Mouse (Mus musculus) hindbrain, embryonic 13.5 days (tissue): ENCODE data around the gene Fam198b. TPM values are rescaled to one million over a fixed set of nuclear protein-coding genes. Genes with fewer than 3 reads are reported as not detected.

Experiments used
- ATAC-seq: fragments of 200-750 bp; cut with Nextera tagmentation; 2 replicates; pipeline ENCODE4 v1.8.0; 2017; ENCODE audit warnings: moderate TSS enrichment; ENCODE audit not compliant: low FRiP score
- H3K27ac ChIP-seq: fragments of 300-500 bp; sonication (generic); 2 replicates; pipeline ENCODE4 v1.5.1; 2015; ENCODE audit warnings: inconsistent platforms, mild to moderate bottlenecking, moderate library complexity
- H3K27me3 ChIP-seq: fragments of 300-500 bp; sonication (generic); 2 replicates; pipeline ENCODE4 v1.6.1; 2015; ENCODE audit warnings: mild to moderate bottlenecking, inconsistent platforms
- H3K36me3 ChIP-seq: fragments of 300-500 bp; sonication (generic); 2 replicates; pipeline ENCODE4 v1.6.1; 2015; ENCODE audit warnings: mild to moderate bottlenecking, inconsistent platforms
- H3K4me1 ChIP-seq: fragments of 300-500 bp; sonication (generic); replicated peaks from 2 replicates; pipeline ENCODE4 v1.6.1; 2015; ENCODE audit warnings: inconsistent platforms
- H3K4me2 ChIP-seq: fragments of 300-500 bp; sonication (generic); 2 replicates; pipeline ENCODE4 v1.6.1; 2015; ENCODE audit warnings: inconsistent platforms, mild to moderate bottlenecking, moderate library complexity
- H3K4me3 ChIP-seq: fragments of 300-500 bp; sonication (generic); 2 replicates; pipeline ENCODE4 v1.5.1; 2015; ENCODE audit warnings: mild to moderate bottlenecking, inconsistent platforms
- H3K9ac ChIP-seq: fragments of 300-500 bp; sonication (generic); 2 replicates; pipeline ENCODE4 v1.6.1; 2015; ENCODE audit warnings: mild to moderate bottlenecking, inconsistent platforms
- H3K9me3 ChIP-seq: fragments of 300-500 bp; sonication (generic); 2 replicates; pipeline ENCODE4 v1.6.1; 2016; ENCODE audit warnings: inconsistent platforms
- WGBS: fragments of 180-500 bp; shearing (Covaris S2); methylation state at CpG from one replicate; pipeline ENCODE4 v1.1.7; 2015; 5-methylcytosine and 5-hydroxymethylcytosine counted together
- polyA plus RNA-seq: library from polyadenylated mRNA; unstranded; fragments of >200 nt; fragmentation: Nextera tagmentation; extraction: Ambion mirVana; gene quantifications from 2 replicates; pipeline ENCODE4 v1.2.1, GENCODE M21; 2015

The Fam198b gene
- polyA plus RNA-seq, 1 experiment from 2014 or later, result 3.9 TPM

- H3K36me3 ChIP-seq, result no peaks in the 10 kb centered on the region
- no peak overlapping the region for H3K27ac ChIP-seq
- no peak for ATAC-seq
- H3K4me1 ChIP-seq, result no peaks in the 10 kb centered on the region
- H3K9me3 ChIP-seq, result no peaks in the 10 kb centered on the region
- H3K4me3 ChIP-seq, result no peak overlapping the region
- 64% methylated on average over 3 of the region's 3 CpGs for WGBS
- no peak overlapping the region for H3K4me2 ChIP-seq
- no peak overlapping the region for H3K9ac ChIP-seq
- no peaks in the 10 kb centered on the region for H3K27me3 ChIP-seq
Observed at GRCm38 (mm10) chr3:79858221-79858620, 26.1 kb upstream of the Fam198b start.

GRCm38 (mm10) chr3:79864824-79865223 lies 19.5 kb upstream of the Fam198b start:
- Histone ChIP-seq H3K36me3 (no peaks in the 10 kb centered on the region), H3K4me1 (peaks cover 16% of the 10 kb centered on the region), H3K27me3 (no peaks in the 10 kb centered on the region), H3K27ac (no peak overlapping the region), H3K9me3 (no peaks in the 10 kb centered on the region), H3K9ac (no peak overlapping the region), H3K4me2 (no peak overlapping the region), H3K4me3 (no peak overlapping the region)
- 85% methylated on average over 7 of the region's 7 CpGs for WGBS
- ATAC-seq, result no peak

- H3K9me3 ChIP-seq, result no peaks in the 10 kb centered on the region
- no peak overlapping the region for H3K9ac ChIP-seq
- no peak overlapping the region for H3K4me3 ChIP-seq
- no peak overlapping the region for H3K4me2 ChIP-seq
- no peaks in the 10 kb centered on the region for H3K36me3 ChIP-seq
- 66% methylated on average over 3 of the region's 3 CpGs for WGBS
- peak overlapping the region; percentile 88 for H3K27ac ChIP-seq
- peaks cover 16% of the 10 kb centered on the region for H3K4me1 ChIP-seq
- no peak for ATAC-seq
- no peaks in the 10 kb centered on the region for H3K27me3 ChIP-seq
Observed at GRCm38 (mm10) chr3:79866089-79866488, 18.2 kb upstream of the Fam198b start.

GRCm38 (mm10) chr3:79866526-79866925 lies 17.8 kb upstream of the Fam198b start:
- Histone ChIP-seq H3K27ac (peak overlapping the region; percentile 88), H3K4me2 (no peak overlapping the region), H3K27me3 (no peaks in the 10 kb centered on the region), H3K4me1 (peaks cover 16% of the 10 kb centered on the region), H3K4me3 (no peak overlapping the region), H3K9me3 (no peaks in the 10 kb centered on the region), H3K36me3 (no peaks in the 10 kb centered on the region), H3K9ac (no peak overlapping the region)
- WGBS, result 74% methylated on average over 9 of the region's 9 CpGs
- ATAC-seq, result peak; percentile 56

- WGBS, result 21% methylated on average over 1 of the region's 1 CpGs
Observed at GRCm38 (mm10) chr3:79867121-79867709, 17.1 kb upstream of the Fam198b start.

GRCm38 (mm10) chr3:79875471-79875870 lies 8.9 kb upstream of the Fam198b start:
- 92% methylated on average over 5 of the region's 5 CpGs for WGBS
- no peak overlapping the region for H3K9ac ChIP-seq
- ATAC-seq, result no peak

More at GRCm38 (mm10) chr3:79867121-79867709, 17.1 kb upstream of the Fam198b start:
- Histone ChIP-seq H3K9me3 (no peaks in the 10 kb centered on the region), H3K4me1 (peaks cover 16% of the 10 kb centered on the region), H3K4me3 (no peak overlapping the region), H3K9ac (no peak overlapping the region), H3K4me2 (no peak overlapping the region), H3K36me3 (no peaks in the 10 kb centered on the region), H3K27me3 (no peaks in the 10 kb centered on the region), H3K27ac (peak overlapping the region; percentile 88)
- ATAC-seq, result peak; percentile 86

GRCm38 (mm10) chr3:79878350-79878749 lies 6.0 kb upstream of the Fam198b start:
- no peak overlapping the region for H3K4me2 ChIP-seq
- H3K27me3 ChIP-seq, result no peaks in the 10 kb centered on the region
- peaks cover 3% of the 10 kb centered on the region; the same call in 1 of the 2 replicates for H3K4me1 ChIP-seq
- 63% methylated on average over 3 of the region's 3 CpGs for WGBS
- ATAC-seq, result no peak
- no peaks in the 10 kb centered on the region for H3K36me3 ChIP-seq
- H3K4me3 ChIP-seq, result no peak overlapping the region
- no peak overlapping the region for H3K27ac ChIP-seq
- H3K9me3 ChIP-seq, result no peaks in the 10 kb centered on the region
- no peak overlapping the region for H3K9ac ChIP-seq

More at GRCm38 (mm10) chr3:79875471-79875870, 8.9 kb upstream of the Fam198b start:
- H3K27ac ChIP-seq, result no peak overlapping the region
- H3K27me3 ChIP-seq, result no peaks in the 10 kb centered on the region
- H3K4me3 ChIP-seq, result no peak overlapping the region
- no peaks in the 10 kb centered on the region for H3K9me3 ChIP-seq
- H3K4me1 ChIP-seq, result peaks cover 3% of the 10 kb centered on the region; the same call in 1 of the 2 replicates
- H3K36me3 ChIP-seq, result no peaks in the 10 kb centered on the region
- H3K4me2 ChIP-seq, result no peak overlapping the region

- H3K9me3 ChIP-seq, result no peaks in the 10 kb centered on the region
- H3K4me1 ChIP-seq, result peaks cover 3% of the 10 kb centered on the region; the same call in 1 of the 2 replicates
- H3K4me2 ChIP-seq, result no peak overlapping the region
- H3K27ac ChIP-seq, result no peak overlapping the region
- no peak for ATAC-seq
- no peak overlapping the region for H3K4me3 ChIP-seq
- no peaks in the 10 kb centered on the region for H3K36me3 ChIP-seq
- WGBS, result 66% methylated on average over 9 of the region's 9 CpGs
- no peak overlapping the region for H3K9ac ChIP-seq
- no peaks in the 10 kb centered on the region for H3K27me3 ChIP-seq
Observed at GRCm38 (mm10) chr3:79879246-79879645, 5.1 kb upstream of the Fam198b start.

GRCm38 (mm10) chr3:79881645-79882044 lies 2.7 kb upstream of the Fam198b start:
- Histone ChIP-seq H3K27me3 (0 out of 2 replicates have a peak, but pooled peaks cover 2% of the 10 kb centered on the region), H3K4me1 (peaks cover 3% of the 10 kb centered on the region; the same call in 1 of the 2 replicates), H3K9me3 (no peaks in the 10 kb centered on the region), H3K9ac (no peak overlapping the region), H3K4me3 (no peak overlapping the region), H3K4me2 (no peak overlapping the region), H3K27ac (no peak overlapping the region), H3K36me3 (no peaks in the 10 kb centered on the region)
- whole genome bisulfite sequencing, result 72% methylated on average over 2 of the region's 2 CpGs
- ATAC-seq, result no peak

- ATAC-seq, result no peak
- no peak overlapping the region for H3K4me3 ChIP-seq
Observed at GRCm38 (mm10) chr3:79883092-79883491, 1.2 kb upstream of the Fam198b start.

GRCm38 (mm10) chr3:79884761-79885189 lies 442 bp downstream of the Fam198b start:
- 0 out of 2 replicates have a peak, but pooled peaks cover 2% of the 10 kb centered on the region for H3K27me3 ChIP-seq
- no peak overlapping the region for H3K9ac ChIP-seq
- H3K9me3 ChIP-seq, result no peaks in the 10 kb centered on the region
- no peak overlapping the region for H3K27ac ChIP-seq
- H3K4me3 ChIP-seq, result no peak overlapping the region
- ATAC-seq, result no peak
- 0 out of 2 replicates have a peak, but pooled peaks cover 7% of the 10 kb centered on the region for H3K4me1 ChIP-seq
- no peaks in the 10 kb centered on the region for H3K36me3 ChIP-seq
- no peak overlapping the region for H3K4me2 ChIP-seq
- WGBS, result 38% methylated on average over 9 of the region's 9 CpGs

More at GRCm38 (mm10) chr3:79883092-79883491, 1.2 kb upstream of the Fam198b start:
- H3K9me3 ChIP-seq, result no peaks in the 10 kb centered on the region
- no peak overlapping the region for H3K4me2 ChIP-seq
- H3K4me1 ChIP-seq, result peaks cover 10% of the 10 kb centered on the region; the same call in 1 of the 2 replicates
- WGBS, result 47% methylated on average over 7 of the region's 7 CpGs
- H3K27me3 ChIP-seq, result 0 out of 2 replicates have a peak, but pooled peaks cover 2% of the 10 kb centered on the region
- H3K36me3 ChIP-seq, result no peaks in the 10 kb centered on the region
- H3K27ac ChIP-seq, result no peak overlapping the region
- no peak overlapping the region for H3K9ac ChIP-seq

- Histone ChIP-seq H3K36me3 (no peaks in the 10 kb centered on the region), H3K9me3 (no peaks in the 10 kb centered on the region), H3K9ac (no peak overlapping the region), H3K27me3 (0 out of 2 replicates have a peak, but pooled peaks cover 2% of the 10 kb centered on the region), H3K4me3 (peak overlapping the region; percentile 14; the same call in 1 of the 2 replicates), H3K4me2 (peak overlapping the region; percentile 29), H3K27ac (no peak overlapping the region), H3K4me1 (0 out of 2 replicates have a peak, but pooled peaks cover 7% of the 10 kb centered on the region)
- ATAC-seq, result 0 out of 2 replicates have a peak, but pooled peaks have one; percentile 11
- 48% methylated on average over 19 of the region's 19 CpGs for WGBS
Observed at GRCm38 (mm10) chr3:79885686-79886356, 1.5 kb downstream of the Fam198b start.
